Mouse (Mus musculus) forebrain, embryonic 16.5 days (tissue): ENCODE results near the gene Podnl1. TPM values are rescaled to one million over a fixed set of nuclear protein-coding genes. Genes with fewer than 3 reads are reported as not detected.
A peak's percentile ranks its signal among the peaks of the same experiment; 100 is the strongest.

Experiments used
- ATAC-seq: fragments of 200-750 bp; cut with Nextera tagmentation; 2 replicates; pipeline ENCODE4 v1.8.0; 2017; ENCODE audit warnings: mild to moderate bottlenecking, moderate library complexity
- H3K27ac ChIP-seq: fragments of 300-500 bp; sonication (generic); 2 replicates; pipeline ENCODE4 v1.5.1; 2014; ENCODE audit warnings: low read length, control low read depth
- H3K27me3 ChIP-seq: fragments of 300-500 bp; sonication (generic); replicated peaks from 2 replicates; pipeline ENCODE4 v1.6.1; 2014; ENCODE audit warnings: low read length; ENCODE audit not compliant: control insufficient read depth, insufficient read depth
- H3K36me3 ChIP-seq: fragments of 300-500 bp; sonication (generic); 2 replicates; pipeline ENCODE4 v1.6.1; 2014; ENCODE audit not compliant: control insufficient read depth, insufficient read depth
- H3K4me1 ChIP-seq: fragments of 300-500 bp; sonication (generic); replicated peaks from 2 replicates; pipeline ENCODE4 v1.6.1; 2014; ENCODE audit warnings: low read length; ENCODE audit not compliant: control insufficient read depth, insufficient read depth
- H3K4me2 ChIP-seq: fragments of 300-500 bp; sonication (generic); 2 replicates; pipeline ENCODE4 v1.6.1; 2014; ENCODE audit warnings: mild to moderate bottlenecking, low read length, control low read depth
- H3K4me3 ChIP-seq: fragments of 300-500 bp; sonication (generic); replicated peaks from 2 replicates; pipeline ENCODE4 v1.5.1; 2014; ENCODE audit warnings: mild to moderate bottlenecking, low read length, control low read depth
- H3K9ac ChIP-seq: fragments of 300-500 bp; sonication (generic); replicated peaks from 2 replicates; pipeline ENCODE4 v1.6.1; 2014; ENCODE audit warnings: low read depth, low read length, control low read depth
- H3K9me3 ChIP-seq: fragments of 300-500 bp; sonication (generic); 2 replicates; pipeline ENCODE4 v1.6.1; 2016; ENCODE audit warnings: low read length; ENCODE audit not compliant: control insufficient read depth
- WGBS: fragments of 180-500 bp; shearing (Covaris S2); extraction: QIAGEN DNeasy Blood & Tissue Kit; methylation state at CpG from one replicate; pipeline ENCODE4 v1.1.7; 2014; 5-methylcytosine and 5-hydroxymethylcytosine counted together
- polyA plus RNA-seq: library from polyadenylated mRNA; unstranded; fragments of >200 nt; fragmentation: Nextera tagmentation; extraction: Ambion mirVana; gene quantifications from 2 replicates; pipeline ENCODE4 v1.2.1, GENCODE M21; 2015

Gene Podnl1
- polyA plus RNA-seq, 1 experiment from 2014 or later = 0.38 TPM

GRCm38 (mm10) chr8:84106216-84107040, 19.4 kb upstream of the Podnl1 start:
- H3K9ac ChIP-seq = no peak overlapping the region
- H3K4me1 ChIP-seq = peaks cover 24% of the 10 kb centered on the region
- H3K4me2 ChIP-seq = no peak overlapping the region
- H3K9me3 ChIP-seq = no peaks in the 10 kb centered on the region
- no peak overlapping the region for H3K27ac ChIP-seq
- H3K4me3 ChIP-seq = no peak overlapping the region
- no peaks in the 10 kb centered on the region for H3K27me3 ChIP-seq
- 94% methylated on average over 6 of the region's 6 CpGs for WGBS
- ATAC-seq = no peak
- no peaks in the 10 kb centered on the region for H3K36me3 ChIP-seq

DNA sequence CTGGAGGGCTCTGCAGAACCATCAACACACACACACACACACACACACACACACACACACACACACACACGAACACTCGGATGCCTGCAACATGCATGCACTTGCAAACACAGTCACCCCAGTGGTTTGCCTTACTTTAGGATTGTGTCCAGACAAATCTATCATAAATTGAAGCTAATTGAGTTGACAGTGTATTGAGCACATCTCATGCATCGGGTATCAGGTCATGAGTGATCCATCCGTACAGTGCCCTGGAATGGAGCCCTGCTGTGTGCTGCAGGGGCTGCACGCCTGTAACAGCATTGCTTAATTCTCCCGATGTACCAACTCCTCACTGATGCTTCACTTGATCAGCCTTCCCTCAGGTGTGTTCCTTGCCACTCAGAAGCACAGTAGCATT, 10.1 kb upstream of the Podnl1 start:
- H3K9ac ChIP-seq = no peak overlapping the region
- H3K4me1 ChIP-seq = no peaks in the 10 kb centered on the region
- ATAC-seq = no peak
- no peak overlapping the region for H3K27ac ChIP-seq
- 88% methylated on average over 6 of the region's 6 CpGs for WGBS
- H3K36me3 ChIP-seq = no peaks in the 10 kb centered on the region
- no peaks in the 10 kb centered on the region for H3K9me3 ChIP-seq
- H3K4me3 ChIP-seq = no peak overlapping the region
- H3K27me3 ChIP-seq = no peaks in the 10 kb centered on the region
- no peak overlapping the region for H3K4me2 ChIP-seq

GRCm38 (mm10) chr8:84122151-84122550, 3.6 kb upstream of the Podnl1 start:
- Histone ChIP-seq H3K4me1 (no peaks in the 10 kb centered on the region), H3K4me2 (no peak overlapping the region), H3K9ac (no peak overlapping the region), H3K4me3 (no peak overlapping the region), H3K9me3 (no peaks in the 10 kb centered on the region), H3K27ac (no peak overlapping the region), H3K27me3 (no peaks in the 10 kb centered on the region), H3K36me3 (no peaks in the 10 kb centered on the region)
- WGBS = 90% methylated on average over 3 of the region's 3 CpGs
- ATAC-seq = no peak

DNA sequence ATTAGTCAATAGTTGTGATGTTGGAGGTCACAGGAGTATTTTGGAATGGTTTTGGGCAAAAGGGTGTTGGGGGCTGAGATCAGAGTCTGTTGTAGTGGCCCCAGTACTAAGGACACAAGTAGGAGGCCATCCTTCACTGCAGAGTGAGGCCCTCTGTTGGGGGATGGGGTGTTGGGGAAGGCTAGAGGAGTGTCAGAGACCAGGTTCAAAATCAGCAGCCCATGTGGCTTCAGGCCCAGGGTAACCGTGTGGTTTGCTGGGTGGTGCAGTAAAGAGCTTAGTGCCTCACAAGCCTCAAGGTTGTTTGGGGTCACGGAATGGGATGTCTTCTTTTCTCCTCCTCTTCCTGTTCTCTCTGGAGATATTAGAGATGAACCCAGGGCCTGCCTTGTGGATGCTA, 953 bp downstream of the Podnl1 start:
- Histone ChIP-seq H3K27ac (no peak overlapping the region), H3K4me2 (no peak overlapping the region), H3K36me3 (no peaks in the 10 kb centered on the region), H3K4me1 (no peaks in the 10 kb centered on the region), H3K4me3 (no peak overlapping the region), H3K9me3 (no peaks in the 10 kb centered on the region), H3K27me3 (no peaks in the 10 kb centered on the region), H3K9ac (no peak overlapping the region)
- 81% methylated on average over 2 of the region's 2 CpGs for WGBS
- no peak for ATAC-seq

GRCm38 (mm10) chr8:84127202-84127901, 1.6 kb downstream of the Podnl1 start:
- Histone ChIP-seq H3K27me3 (no peaks in the 10 kb centered on the region), H3K4me1 (no peaks in the 10 kb centered on the region), H3K36me3 (peaks cover 2% of the 10 kb centered on the region), H3K4me3 (no peak overlapping the region), H3K9ac (no peak overlapping the region), H3K4me2 (no peak overlapping the region), H3K27ac (no peak overlapping the region), H3K9me3 (no peaks in the 10 kb centered on the region)
- no peak for ATAC-seq
- 72% methylated on average over 17 of the region's 17 CpGs for WGBS

DNA sequence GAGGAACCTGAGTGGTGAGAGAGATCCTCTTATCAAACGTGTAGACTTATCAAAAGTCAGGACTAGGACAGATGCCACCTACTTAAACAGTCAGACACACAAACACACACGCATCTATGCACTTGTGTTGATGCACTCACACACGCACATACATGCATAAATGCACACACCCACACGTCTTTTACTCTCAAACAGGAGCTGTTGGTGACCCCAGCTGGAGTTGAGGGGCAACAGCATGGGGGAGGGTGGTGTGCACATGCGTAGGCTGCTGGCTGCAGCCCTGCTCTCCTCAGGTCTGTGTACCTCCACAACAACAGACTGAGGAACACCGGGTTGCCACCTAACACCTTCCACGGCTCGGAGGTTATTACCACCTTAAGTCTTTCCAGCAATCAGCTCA, 2.5 kb downstream of the Podnl1 start:
- Histone ChIP-seq H3K4me3 (no peak overlapping the region), H3K36me3 (peaks cover 3% of the 10 kb centered on the region), H3K4me1 (no peaks in the 10 kb centered on the region), H3K4me2 (no peak overlapping the region), H3K9me3 (no peaks in the 10 kb centered on the region), H3K9ac (no peak overlapping the region), H3K27ac (no peak overlapping the region), H3K27me3 (no peaks in the 10 kb centered on the region)
- WGBS = 70% methylated on average over 8 of the region's 8 CpGs
- ATAC-seq = 0 out of 2 replicates have a peak, but pooled peaks have one; percentile 19

DNA sequence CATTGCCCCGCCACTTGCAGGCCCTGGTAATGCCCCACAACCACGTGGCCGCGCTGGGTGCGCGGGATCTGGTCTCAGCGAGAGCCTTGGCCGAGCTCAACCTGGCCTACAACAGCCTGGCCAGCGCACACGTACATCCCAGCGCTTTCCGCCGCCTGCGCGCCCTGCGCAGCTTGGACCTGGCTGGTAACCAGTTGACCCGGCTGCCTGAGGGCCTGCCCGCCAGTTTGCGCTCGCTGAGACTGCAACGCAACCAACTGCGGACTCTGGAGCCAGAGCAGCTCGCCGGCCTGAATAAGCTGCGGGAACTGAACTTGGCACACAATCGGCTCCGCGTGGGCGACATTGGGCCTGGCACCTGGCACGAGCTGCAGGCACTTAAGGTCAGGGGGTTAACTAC, 5.0 kb downstream of the Podnl1 start:
- H3K4me2 ChIP-seq = no peak overlapping the region
- no peak for ATAC-seq
- H3K9ac ChIP-seq = no peak overlapping the region
- H3K36me3 ChIP-seq = peaks cover 15% of the 10 kb centered on the region
- H3K9me3 ChIP-seq = no peaks in the 10 kb centered on the region
- no peaks in the 10 kb centered on the region for H3K27me3 ChIP-seq
- H3K27ac ChIP-seq = no peak overlapping the region
- H3K4me3 ChIP-seq = no peak overlapping the region
- 41% methylated on average over 30 of the region's 30 CpGs for WGBS
- H3K4me1 ChIP-seq = no peaks in the 10 kb centered on the region

DNA sequence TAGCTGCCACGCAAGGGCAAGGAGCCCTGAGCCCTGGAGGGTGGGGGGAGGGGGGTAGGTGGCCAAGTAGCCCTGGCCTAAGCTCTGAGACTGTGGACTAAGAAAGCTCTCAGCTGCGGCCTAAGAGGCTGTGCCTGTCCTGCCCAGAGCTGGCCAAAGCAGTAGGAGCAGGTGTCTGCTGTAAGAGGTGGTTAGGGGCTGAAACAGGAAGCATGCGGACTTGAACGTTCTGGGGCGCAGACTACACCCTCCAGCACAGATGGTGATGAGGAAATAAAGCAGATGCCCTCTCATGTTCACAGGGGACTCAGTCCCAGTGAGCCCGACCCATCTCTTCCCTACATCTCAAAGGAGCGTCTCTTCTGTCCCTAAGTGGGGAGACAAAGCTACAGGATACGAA, 6.4 kb downstream of the Podnl1 start:
- H3K4me1 ChIP-seq = no peaks in the 10 kb centered on the region
- WGBS = 91% methylated on average over 8 of the region's 8 CpGs
- no peaks in the 10 kb centered on the region for H3K9me3 ChIP-seq
- H3K27me3 ChIP-seq = no peaks in the 10 kb centered on the region
- H3K4me2 ChIP-seq = no peak overlapping the region
- H3K36me3 ChIP-seq = peaks cover 20% of the 10 kb centered on the region
- H3K4me3 ChIP-seq = no peak overlapping the region
- H3K9ac ChIP-seq = no peak overlapping the region
- no peak for ATAC-seq
- no peak overlapping the region for H3K27ac ChIP-seq

DNA sequence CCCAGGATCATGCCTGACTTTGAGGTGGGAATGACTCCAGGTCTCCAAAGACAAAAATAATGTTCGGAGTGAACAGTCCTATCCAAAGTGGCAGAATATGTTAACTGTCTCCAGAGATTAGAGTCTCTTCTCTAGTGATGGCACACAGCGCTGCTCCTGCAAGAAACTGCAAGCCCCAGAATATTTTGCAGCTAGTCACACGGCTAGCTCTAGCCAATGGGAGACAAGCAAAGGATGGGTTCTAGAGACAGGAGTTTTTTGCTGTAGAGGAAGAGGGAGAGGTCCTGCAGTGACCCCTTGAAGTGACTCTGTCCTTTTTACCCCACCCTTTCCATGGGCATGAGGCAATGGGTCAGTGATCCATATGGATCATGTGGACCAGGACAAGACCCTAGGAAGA, 12.1 kb downstream of the Podnl1 start:
- Histone ChIP-seq H3K9ac (no peak overlapping the region), H3K27ac (no peak overlapping the region), H3K36me3 (peaks cover 44% of the 10 kb centered on the region), H3K4me2 (no peak overlapping the region), H3K9me3 (no peaks in the 10 kb centered on the region), H3K4me3 (no peak overlapping the region), H3K4me1 (no peaks in the 10 kb centered on the region), H3K27me3 (no peaks in the 10 kb centered on the region)
- WGBS = 96% methylated on average over 3 of the region's 3 CpGs
- ATAC-seq = no peak
